Mouse (Mus musculus): ENCODE results near the gene Hoxa9.

DNA sequence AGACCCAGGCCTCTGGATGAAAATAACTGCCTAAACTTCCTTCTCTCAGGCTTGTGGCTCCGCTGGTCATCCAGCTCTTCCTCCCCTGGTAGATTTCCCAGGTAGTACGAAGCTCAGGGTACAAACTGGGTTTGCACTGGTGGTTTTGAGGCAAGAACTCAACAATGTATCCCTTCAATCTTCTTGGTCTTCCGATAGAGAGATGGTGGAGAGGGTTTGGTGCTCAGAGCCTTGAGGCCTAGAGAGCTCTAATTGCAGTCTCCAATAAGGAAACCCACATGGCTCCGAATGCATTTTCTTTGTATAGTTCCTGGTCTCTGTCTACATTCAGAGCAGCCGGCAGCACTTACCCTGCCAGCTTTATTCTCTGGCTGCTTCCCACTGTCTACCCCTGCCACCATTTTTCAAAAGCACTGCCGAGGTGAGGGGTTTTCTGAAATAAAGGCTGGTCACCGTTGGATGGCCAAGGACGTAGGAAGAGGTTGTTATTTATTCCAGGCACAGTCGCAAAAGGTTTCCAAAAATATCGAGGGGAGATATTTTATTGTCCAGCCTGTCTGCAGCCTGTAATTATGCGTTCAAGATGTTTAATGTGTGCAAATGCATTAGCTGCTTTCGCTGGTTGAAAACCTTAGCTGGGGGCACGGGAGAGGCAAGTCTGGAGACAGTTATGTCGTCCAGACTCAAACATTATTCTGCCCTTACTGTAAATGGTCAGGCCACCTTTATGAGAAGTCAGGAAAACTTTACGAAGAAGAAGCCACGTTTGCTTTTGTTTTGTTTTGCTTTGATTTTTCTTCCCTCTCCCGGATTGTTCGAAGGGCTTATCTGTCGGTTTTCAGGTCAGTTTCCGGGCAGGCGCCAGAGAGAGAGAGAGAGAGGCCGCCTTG, 42.1 kb upstream of the Hoxa9 start:
- TF ChIP-seq ZNF384 (IDR thresholded peaks at IDR 0.05; ENCODE audit: low read depth, low read length) (no peak), CHD2 (IDR thresholded peaks at IDR 0.05; ENCODE audit: low read depth, low read length) (no peak), ZC3H11A (IDR thresholded peaks at IDR 0.05; ENCODE audit: borderline replicate concordance, low read depth, low read length) (no peak), HCFC1 (IDR thresholded peaks at IDR 0.05; ENCODE audit: borderline replicate concordance, insufficient read depth, low read length) (no peak)
